Mouse (Mus musculus): ENCODE measurements at regions not wholly inside any gene's neighbourhood (a gene's known extent, or its start where the extent isn't known, plus 50 kb on each side); places are given as distances from the start of the nearest gene placed in this dataset.

- ATAC-seq: no peak
- Histone ChIP-seq H3K27me3 (replicated peaks; ENCODE audit: control insufficient read depth, insufficient read depth, low read length) (no peaks in the 10 kb centered on the region), H3K9me3 (ENCODE audit: control insufficient read depth, low read length) (no peaks in the 10 kb centered on the region), H3K9ac (ENCODE audit: low read depth, low read length) (no peak overlapping the region), H3K4me1 (ENCODE audit: control insufficient read depth, insufficient read depth, low read depth, low read length) (no peaks in the 10 kb centered on the region), H3K4me2 (ENCODE audit: low read length) (no peak overlapping the region), H3K27ac (ENCODE audit: low read depth, low read length) (no peak overlapping the region), H3K36me3 (ENCODE audit: control insufficient read depth, insufficient read depth, low read length) (no peaks in the 10 kb centered on the region), H3K4me3 (ENCODE audit: low read length) (no peak overlapping the region)
- WGBS: 75% methylated on average over 11 of the region's 11 CpGs
Observed at GRCm38 (mm10) chr3:39718946-39719545, 812.0 kb upstream of the Intu start.

- Histone ChIP-seq H3K27me3 (replicated peaks; ENCODE audit: control insufficient read depth, insufficient read depth, low read length) (no peaks in the 10 kb centered on the region), H3K4me1 (ENCODE audit: control insufficient read depth, insufficient read depth, low read depth, low read length) (no peaks in the 10 kb centered on the region), H3K4me3 (ENCODE audit: low read length) (no peak overlapping the region), H3K4me2 (ENCODE audit: low read length) (no peak overlapping the region), H3K9ac (ENCODE audit: low read depth, low read length) (no peak overlapping the region), H3K27ac (ENCODE audit: low read depth, low read length) (no peak overlapping the region), H3K9me3 (ENCODE audit: control insufficient read depth, low read length) (no peaks in the 10 kb centered on the region), H3K36me3 (ENCODE audit: control insufficient read depth, insufficient read depth, low read length) (no peaks in the 10 kb centered on the region)
- 82% methylated on average over 3 of the region's 3 CpGs for WGBS
- ATAC-seq: no peak
Observed at GRCm38 (mm10) chr3:39725755-39726154, 805.3 kb upstream of the Intu start.

GRCm38 (mm10) chr3:39736639-39737038, 794.4 kb upstream of the Intu start:
- 67% methylated on average over 1 of the region's 1 CpGs for WGBS
- Histone ChIP-seq H3K4me3 (ENCODE audit: low read length) (no peak overlapping the region), H3K36me3 (ENCODE audit: control insufficient read depth, insufficient read depth, low read length) (no peaks in the 10 kb centered on the region), H3K4me2 (ENCODE audit: low read length) (no peak overlapping the region), H3K9ac (ENCODE audit: low read depth, low read length) (no peak overlapping the region), H3K4me1 (ENCODE audit: control insufficient read depth, insufficient read depth, low read depth, low read length) (no peaks in the 10 kb centered on the region), H3K27me3 (replicated peaks; ENCODE audit: control insufficient read depth, insufficient read depth, low read length) (no peaks in the 10 kb centered on the region), H3K9me3 (ENCODE audit: control insufficient read depth, low read length) (no peaks in the 10 kb centered on the region), H3K27ac (ENCODE audit: low read depth, low read length) (no peak overlapping the region)
- no peak for ATAC-seq

GRCm38 (mm10) chr3:39745947-39746346, 785.1 kb upstream of the Intu start:
- ATAC-seq: no peak

GRCm38 (mm10) chr3:39768981-39769568, 762.0 kb upstream of the Intu start:
- H3K36me3 ChIP-seq (ENCODE audit: control insufficient read depth, insufficient read depth, low read length): no peaks in the 10 kb centered on the region
- H3K4me1 ChIP-seq (ENCODE audit: control insufficient read depth, insufficient read depth, low read depth, low read length): no peaks in the 10 kb centered on the region
- 81% methylated on average over 6 of the region's 6 CpGs for WGBS
- H3K27ac ChIP-seq (ENCODE audit: low read depth, low read length): no peak overlapping the region
- no peak overlapping the region for H3K9ac ChIP-seq (ENCODE audit: low read depth, low read length)
- H3K27me3 ChIP-seq (replicated peaks; ENCODE audit: control insufficient read depth, insufficient read depth, low read length): no peaks in the 10 kb centered on the region
- no peak overlapping the region for H3K4me3 ChIP-seq (ENCODE audit: low read length)
- ATAC-seq: no peak
- H3K4me2 ChIP-seq (ENCODE audit: low read length): no peak overlapping the region
- no peaks in the 10 kb centered on the region for H3K9me3 ChIP-seq (ENCODE audit: control insufficient read depth, low read length)

More at GRCm38 (mm10) chr3:39745947-39746346, 785.1 kb upstream of the Intu start:
- no peaks in the 10 kb centered on the region for H3K4me1 ChIP-seq (ENCODE audit: control insufficient read depth, insufficient read depth, low read depth, low read length)
- no peaks in the 10 kb centered on the region for H3K36me3 ChIP-seq (ENCODE audit: control insufficient read depth, insufficient read depth, low read length)
- no peak overlapping the region for H3K9ac ChIP-seq (ENCODE audit: low read depth, low read length)
- no peaks in the 10 kb centered on the region for H3K27me3 ChIP-seq (replicated peaks; ENCODE audit: control insufficient read depth, insufficient read depth, low read length)
- 81% methylated on average over 2 of the region's 2 CpGs for WGBS
- no peak overlapping the region for H3K4me3 ChIP-seq (ENCODE audit: low read length)
- no peak overlapping the region for H3K27ac ChIP-seq (ENCODE audit: low read depth, low read length)
- no peaks in the 10 kb centered on the region for H3K9me3 ChIP-seq (ENCODE audit: control insufficient read depth, low read length)
- H3K4me2 ChIP-seq (ENCODE audit: low read length): no peak overlapping the region

- ATAC-seq: no peak
- H3K27me3 ChIP-seq (replicated peaks; ENCODE audit: control insufficient read depth, insufficient read depth, low read length): no peaks in the 10 kb centered on the region
- H3K4me2 ChIP-seq (ENCODE audit: low read length): no peak overlapping the region
- H3K36me3 ChIP-seq (ENCODE audit: control insufficient read depth, insufficient read depth, low read length): no peaks in the 10 kb centered on the region
- H3K27ac ChIP-seq (ENCODE audit: low read depth, low read length): no peak overlapping the region
- WGBS: 91% methylated on average over 7 of the region's 7 CpGs
- no peak overlapping the region for H3K4me3 ChIP-seq (ENCODE audit: low read length)
- H3K9me3 ChIP-seq (ENCODE audit: control insufficient read depth, low read length): no peaks in the 10 kb centered on the region
- no peak overlapping the region for H3K9ac ChIP-seq (ENCODE audit: low read depth, low read length)
- no peaks in the 10 kb centered on the region for H3K4me1 ChIP-seq (ENCODE audit: control insufficient read depth, insufficient read depth, low read depth, low read length)
Observed at GRCm38 (mm10) chr3:39776278-39777039, 754.6 kb upstream of the Intu start.

GRCm38 (mm10) chr3:39779690-39780218, 751.3 kb upstream of the Intu start:
- Histone ChIP-seq H3K27ac (ENCODE audit: low read depth, low read length) (no peak overlapping the region), H3K27me3 (replicated peaks; ENCODE audit: control insufficient read depth, insufficient read depth, low read length) (no peaks in the 10 kb centered on the region), H3K4me1 (ENCODE audit: control insufficient read depth, insufficient read depth, low read depth, low read length) (no peaks in the 10 kb centered on the region), H3K9ac (ENCODE audit: low read depth, low read length) (no peak overlapping the region; the same call in 1 of the 2 replicates), H3K4me2 (ENCODE audit: low read length) (no peak overlapping the region), H3K9me3 (ENCODE audit: control insufficient read depth, low read length) (no peaks in the 10 kb centered on the region), H3K4me3 (ENCODE audit: low read length) (no peak overlapping the region), H3K36me3 (ENCODE audit: control insufficient read depth, insufficient read depth, low read length) (no peaks in the 10 kb centered on the region)
- ATAC-seq: no peak
- WGBS: 62% methylated on average over 6 of the region's 6 CpGs

- no peak for ATAC-seq
- WGBS: 60% methylated on average over 5 of the region's 5 CpGs
- no peaks in the 10 kb centered on the region for H3K27me3 ChIP-seq (replicated peaks; ENCODE audit: control insufficient read depth, insufficient read depth, low read length)
Observed at GRCm38 (mm10) chr3:39780270-39780669, 750.8 kb upstream of the Intu start.

GRCm38 (mm10) chr3:39784901-39785300, 746.2 kb upstream of the Intu start:
- no peak overlapping the region for H3K4me2 ChIP-seq (ENCODE audit: low read length)
- ATAC-seq: no peak
- H3K4me3 ChIP-seq (ENCODE audit: low read length): no peak overlapping the region

More at GRCm38 (mm10) chr3:39780270-39780669, 750.8 kb upstream of the Intu start:
- Histone ChIP-seq H3K4me1 (ENCODE audit: control insufficient read depth, insufficient read depth, low read depth, low read length) (no peaks in the 10 kb centered on the region), H3K36me3 (ENCODE audit: control insufficient read depth, insufficient read depth, low read length) (no peaks in the 10 kb centered on the region), H3K27ac (ENCODE audit: low read depth, low read length) (no peak overlapping the region), H3K4me3 (ENCODE audit: low read length) (no peak overlapping the region), H3K9ac (ENCODE audit: low read depth, low read length) (no peak overlapping the region), H3K9me3 (ENCODE audit: control insufficient read depth, low read length) (no peaks in the 10 kb centered on the region), H3K4me2 (ENCODE audit: low read length) (no peak overlapping the region)

More at GRCm38 (mm10) chr3:39784901-39785300, 746.2 kb upstream of the Intu start:
- WGBS: 86% methylated on average over 2 of the region's 2 CpGs
- H3K9me3 ChIP-seq (ENCODE audit: control insufficient read depth, low read length): no peaks in the 10 kb centered on the region
- H3K27me3 ChIP-seq (replicated peaks; ENCODE audit: control insufficient read depth, insufficient read depth, low read length): no peaks in the 10 kb centered on the region
- H3K36me3 ChIP-seq (ENCODE audit: control insufficient read depth, insufficient read depth, low read length): no peaks in the 10 kb centered on the region
- no peaks in the 10 kb centered on the region for H3K4me1 ChIP-seq (ENCODE audit: control insufficient read depth, insufficient read depth, low read depth, low read length)
- no peak overlapping the region for H3K9ac ChIP-seq (ENCODE audit: low read depth, low read length)
- H3K27ac ChIP-seq (ENCODE audit: low read depth, low read length): no peak overlapping the region

All from hindbrain, embryonic 16.5 days (tissue).